Mouse (Mus musculus): ENCODE data around the gene Zswim9. TPM values are rescaled to one million over a fixed set of nuclear protein-coding genes. Genes with fewer than 3 reads are reported as not detected.

The Zswim9 gene
- polyA plus RNA-seq, 1 experiment, result 2.4 TPM

GRCm38 (mm10) chr7:13290041-13290675 is 11.6 kb upstream of the Zswim9 start:
- TF ChIP-seq GATA1 (IDR thresholded peaks at IDR 0.05; ENCODE audit: low read length), result no peak

GRCm38 (mm10) chr7:13288621-13289020 is 10.1 kb upstream of the Zswim9 start:
- no peak for TF ChIP-seq GATA1 (IDR thresholded peaks at IDR 0.05; ENCODE audit: low read length)

- no peak for TF ChIP-seq GATA1 (IDR thresholded peaks at IDR 0.05; ENCODE audit: low read length)
These were observed 688 bp downstream of the Zswim9 start for GRCm38 (mm10) chr7:13277833-13278232.

- TF ChIP-seq GATA1 (IDR thresholded peaks at IDR 0.05; ENCODE audit: low read length), result no peak
These were observed 1.4 kb downstream of the Zswim9 start, which contains the start of gene Lig1 for GRCm38 (mm10) chr7:13277081-13277480. Gene Lig1 (plus strand): TSS chr7:13277283.

- TF ChIP-seq GATA1 (IDR thresholded peaks at IDR 0.05; ENCODE audit: low read length), result no peak
These were observed 6.8 kb downstream of the Zswim9 start for GRCm38 (mm10) chr7:13271704-13272103.

- TF ChIP-seq GATA1 (IDR thresholded peaks at IDR 0.05; ENCODE audit: low read length), result no peak
These were observed 9.1 kb downstream of the Zswim9 start for GRCm38 (mm10) chr7:13269394-13269793.

- TF ChIP-seq GATA1 (IDR thresholded peaks at IDR 0.05; ENCODE audit: low read length), result no peak
These were observed 9.7 kb downstream of the Zswim9 start for GRCm38 (mm10) chr7:13268749-13269260.

GRCm38 (mm10) chr7:13264396-13264795 is 14.1 kb downstream of the Zswim9 start:
- TF ChIP-seq GATA1 (IDR thresholded peaks at IDR 0.05; ENCODE audit: low read length), result no peak

- no peak for TF ChIP-seq GATA1 (IDR thresholded peaks at IDR 0.05; ENCODE audit: low read length)
These were observed 14.7 kb downstream of the Zswim9 start for GRCm38 (mm10) chr7:13263851-13264250.

- no peak for TF ChIP-seq GATA1 (IDR thresholded peaks at IDR 0.05; ENCODE audit: low read length)
These were observed 17.5 kb downstream of the Zswim9 start for GRCm38 (mm10) chr7:13260746-13261700.

- TF ChIP-seq GATA1 (IDR thresholded peaks at IDR 0.05; ENCODE audit: low read length), result no peak
These were observed 65.8 kb downstream of the Zswim9 start, which contains the start of gene Vmn1r89 for GRCm38 (mm10) chr7:13212720-13213119. Gene Vmn1r89 (plus strand): TSS chr7:13213020.

Other genes with a start within 250 kb of the Zswim9 start
- 86.1 and 432 TPM in 2 replicates for gene Chmp2a, start 243.9 kb downstream of the Zswim9 start, polyA plus RNA-seq (2012)
- 343 and 422 TPM in 2 replicates for gene Ube2m, start 240.4 kb downstream of the Zswim9 start, polyA plus RNA-seq (2012)
- gene Mzf1, start 224.0 kb downstream of the Zswim9 start, polyA plus RNA-seq (2012), result 0.45 and 0.51 TPM in 2 replicates
- not detected in 2 replicates for gene Vmn1r85, start 183.5 kb downstream of the Zswim9 start, polyA plus RNA-seq (2012)
- gene Vmn1r86, start 158.8 kb downstream of the Zswim9 start, polyA plus RNA-seq (2012), result not detected in 2 replicates
- gene Vmn1r87, start 138.6 kb downstream of the Zswim9 start, polyA plus RNA-seq (2012), result not detected in 2 replicates
- gene Vmn1r88, start 119.2 kb downstream of the Zswim9 start, polyA plus RNA-seq (2012), result not detected in 2 replicates
- gene Vmn1r89, start 65.7 kb downstream of the Zswim9 start, polyA plus RNA-seq (2012), result not detected in 2 replicates
- gene Lig1, start 1.4 kb downstream of the Zswim9 start, polyA plus RNA-seq (2012), result 111 and 121 TPM in 2 replicates
- 0.03 and 0.04 TPM in 2 replicates for gene Pla2g4c, start 45.9 kb upstream of the Zswim9 start, polyA plus RNA-seq (2012)
- gene Cabp5, start 119.4 kb upstream of the Zswim9 start, polyA plus RNA-seq (2012), result not detected in 2 replicates
- gene Bsph1, start 172.1 kb upstream of the Zswim9 start, polyA plus RNA-seq (2012), result not detected in 2 replicates